Mouse (Mus musculus) retina, postnatal 7 days (tissue): ENCODE data around the gene Fam20a.

Experiments used
- DNase-seq: peaks from one replicate; pipeline ENCODE4 v3.0.0-alpha.2; 2012; ENCODE audit warnings: low read depth, low spot score

Gene Fam20a

GRCm38 (mm10) chr11:109721781-109722446 is at the start of gene Fam20a:
Gene Fam20a, minus strand, starts transcription at chr11:109722279.
- DNase-seq = no peak

- no peak for DNase-seq
Observed at GRCm38 (mm10) chr11:109771381-109771780, 49.3 kb upstream of the Fam20a start.

- DNase-seq = no peak
Observed at GRCm38 (mm10) chr11:109770185-109770584, 48.1 kb upstream of the Fam20a start.

- DNase-seq = no peak
Observed at GRCm38 (mm10) chr11:109769091-109769490, 47.0 kb upstream of the Fam20a start.

- DNase-seq = no peak
Observed at GRCm38 (mm10) chr11:109760063-109760462, 38.0 kb upstream of the Fam20a start.

DNA sequence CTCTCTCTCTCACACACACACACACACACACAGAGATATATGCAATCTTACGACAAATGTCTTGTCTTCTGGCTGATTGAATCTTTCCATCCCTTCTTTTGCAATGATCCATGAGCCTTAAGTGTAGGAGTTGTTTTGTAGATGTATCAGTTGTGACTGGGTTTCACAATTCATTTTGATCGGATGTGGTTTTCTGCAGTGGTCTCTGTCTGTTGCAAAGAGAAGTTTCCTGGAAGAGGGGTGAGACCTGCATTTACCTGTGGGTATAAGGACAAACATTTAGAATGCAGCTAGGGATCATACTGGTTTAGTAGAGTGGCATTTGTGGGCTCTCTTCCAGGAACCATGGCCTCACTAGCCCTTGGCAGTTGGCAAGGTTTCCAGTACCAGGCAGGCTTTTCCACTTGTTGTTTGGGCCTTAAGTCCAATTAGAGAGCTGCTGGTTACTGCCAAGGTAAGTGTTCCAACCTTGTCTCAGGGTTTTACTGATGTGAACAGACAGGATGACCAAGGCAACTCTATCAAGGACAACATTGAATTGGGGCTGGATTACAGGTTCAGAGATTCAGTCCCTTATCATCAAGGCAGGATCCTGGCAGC is 36.6 kb upstream of the Fam20a start:
- DNase-seq = no peak

GRCm38 (mm10) chr11:109754105-109754602 is 32.1 kb upstream of the Fam20a start:
- no peak for DNase-seq

DNA sequence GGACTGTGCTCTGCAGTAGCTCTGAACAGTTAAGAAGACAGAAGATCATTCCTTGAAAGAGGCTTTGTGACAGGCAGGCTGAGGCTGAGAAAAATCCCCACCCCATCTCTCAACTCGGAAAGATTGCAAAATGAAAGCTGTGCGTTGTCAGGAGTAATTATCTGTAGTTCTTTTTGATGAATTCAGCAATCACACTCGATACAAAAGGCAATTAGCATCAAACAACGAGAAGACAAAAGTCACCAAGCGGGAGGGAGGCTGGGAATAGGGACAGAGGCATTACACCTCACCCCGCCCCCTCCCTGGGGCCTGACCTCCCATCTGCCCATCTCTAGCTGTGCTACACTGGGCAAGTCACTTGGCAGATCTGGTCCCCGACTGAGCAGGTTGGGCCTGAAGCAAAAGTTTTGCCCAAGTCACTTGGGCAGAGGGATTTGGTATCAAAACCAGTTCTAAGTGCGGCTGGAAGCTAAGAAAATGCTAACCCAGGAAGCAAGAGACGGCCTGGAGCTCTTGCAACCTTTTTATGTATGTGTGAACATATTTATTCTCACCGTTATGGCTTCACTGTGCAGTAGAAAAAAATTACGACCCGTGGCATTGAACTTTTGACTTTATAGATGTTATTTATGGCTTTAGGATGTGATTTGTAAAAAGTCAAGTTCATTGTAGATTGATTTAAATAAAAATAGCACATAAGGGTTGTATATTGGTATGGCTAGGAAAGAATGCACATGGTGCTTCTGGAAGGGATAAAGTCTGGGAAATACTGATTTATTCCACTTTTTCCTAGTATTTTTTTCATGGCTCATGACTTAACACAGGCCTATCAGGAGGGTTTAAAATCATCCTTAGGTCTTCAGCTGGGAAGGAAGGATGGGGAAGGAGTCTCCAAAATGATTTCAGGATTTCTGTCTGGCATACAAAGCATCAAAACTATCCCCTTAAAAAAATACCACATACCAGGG is 29.8 kb upstream of the Fam20a start:
- DNase-seq = no peak

GRCm38 (mm10) chr11:109745210-109745609 is 23.1 kb upstream of the Fam20a start:
- DNase-seq = no peak

DNA sequence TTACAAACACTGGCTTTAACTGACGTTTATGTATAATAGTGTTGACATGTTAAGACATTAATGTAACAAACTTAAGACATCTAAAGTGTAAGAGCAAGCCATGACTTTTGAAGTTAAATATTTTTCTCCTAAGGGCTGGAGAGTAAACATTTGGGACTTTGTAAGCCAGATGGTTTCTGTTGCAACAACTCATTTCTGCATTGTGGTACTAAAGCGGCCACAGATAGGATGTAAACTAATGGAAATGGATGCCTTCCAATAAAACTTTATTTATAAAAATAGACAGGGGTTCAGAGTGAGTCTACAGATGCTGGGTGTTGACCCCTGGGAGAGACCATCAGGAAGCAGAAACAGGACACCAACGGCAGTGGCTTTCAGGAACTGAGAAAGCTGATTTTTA is 15.9 kb upstream of the Fam20a start:
- no peak for DNase-seq

DNA sequence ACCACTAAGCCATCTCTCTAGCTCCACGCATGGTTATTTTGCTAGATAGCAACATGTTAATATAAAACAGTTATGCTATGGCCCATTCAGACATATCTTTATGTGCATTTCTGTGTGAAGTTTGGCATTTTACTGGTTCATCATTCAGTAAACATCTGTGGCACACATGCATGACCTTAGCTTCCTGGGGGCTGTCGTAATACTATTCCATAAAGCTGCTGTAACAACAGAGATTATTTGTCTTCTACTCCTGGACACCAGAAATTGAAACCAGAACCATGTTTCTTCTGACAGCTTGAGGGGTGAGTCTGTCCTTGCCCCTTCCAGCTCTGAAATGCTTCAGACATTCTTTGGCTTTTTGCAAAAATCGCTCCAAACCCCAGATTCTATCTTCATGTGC is 14.3 kb upstream of the Fam20a start:
- no peak for DNase-seq

DNA sequence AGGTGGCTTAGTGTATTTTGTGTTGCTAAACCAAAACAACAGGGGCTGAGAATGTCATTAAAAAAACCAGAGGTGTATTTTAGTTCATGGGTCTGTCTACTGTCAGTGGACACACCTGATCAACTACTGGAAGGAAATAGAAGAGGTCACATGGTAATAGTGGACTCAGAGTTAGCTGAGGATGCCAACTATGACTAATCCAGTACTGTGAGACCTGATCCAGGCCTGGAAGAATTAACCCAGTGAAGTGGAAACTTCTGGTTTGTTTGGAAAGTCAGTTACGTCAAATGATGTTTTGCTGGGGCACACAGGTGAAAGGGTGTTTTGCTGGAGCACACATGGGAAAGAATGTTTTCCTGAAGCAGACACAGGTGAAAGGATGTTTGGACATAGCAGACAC is 12.3 kb upstream of the Fam20a start:
- DNase-seq = no peak

DNA sequence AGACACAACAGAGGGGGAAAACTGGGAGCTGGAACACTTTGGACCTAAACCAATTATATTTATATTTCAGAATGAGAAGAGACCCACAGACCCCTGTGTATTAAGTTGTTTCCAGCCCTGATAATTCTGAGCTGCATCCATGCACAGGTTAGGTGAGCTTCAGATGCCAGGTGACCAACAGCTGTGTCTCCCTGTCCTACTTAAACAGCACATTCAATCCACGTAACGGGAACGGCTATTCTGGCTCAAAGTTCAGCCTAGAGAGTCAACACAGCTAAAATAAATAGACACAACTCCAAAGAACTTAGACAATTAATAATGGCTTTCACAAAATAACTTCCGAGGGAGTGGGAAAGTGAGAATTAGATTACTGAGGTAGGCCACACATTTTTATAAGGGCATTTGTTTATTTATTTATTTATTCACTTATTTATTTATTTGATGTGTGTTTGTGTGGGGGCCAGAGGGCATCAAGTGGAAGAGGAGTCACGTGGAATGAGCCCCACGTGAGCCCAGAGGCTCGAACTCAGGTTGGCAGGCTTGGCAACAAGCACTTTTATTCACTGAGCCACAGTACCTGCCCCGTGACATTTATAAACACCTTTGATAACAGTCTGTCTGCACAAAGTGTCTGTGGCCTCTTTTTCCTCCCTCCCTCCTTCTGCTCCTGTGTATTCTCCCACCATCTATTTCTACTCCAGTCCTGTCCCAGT is 10.8 kb upstream of the Fam20a start:
- no peak for DNase-seq

GRCm38 (mm10) chr11:109728371-109728770 is 6.3 kb upstream of the Fam20a start:
- DNase-seq = no peak

DNA sequence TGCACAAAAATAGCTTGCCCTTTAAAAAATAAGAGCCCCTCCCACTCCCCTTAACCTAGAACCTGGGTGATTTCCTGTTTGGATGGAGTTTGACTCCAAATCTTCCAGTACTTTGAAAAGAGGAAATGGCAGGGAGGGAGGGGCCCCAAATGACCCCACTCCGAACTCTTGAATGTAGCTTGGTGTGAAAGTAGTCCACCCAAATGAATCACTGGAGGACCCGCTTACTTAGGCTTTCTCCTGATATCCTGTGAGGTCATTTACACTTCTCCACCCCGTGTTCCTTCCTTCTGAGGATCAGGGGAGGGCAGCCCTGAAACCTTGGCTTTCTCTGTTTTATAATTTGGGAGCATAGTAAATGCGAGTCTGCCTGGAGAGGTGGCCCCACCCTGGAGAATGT is 632 bp upstream of the Fam20a start:
- DNase-seq = no peak

- no peak for DNase-seq
Observed at GRCm38 (mm10) chr11:109721320-109721780, 729 bp downstream of the Fam20a start.

DNA sequence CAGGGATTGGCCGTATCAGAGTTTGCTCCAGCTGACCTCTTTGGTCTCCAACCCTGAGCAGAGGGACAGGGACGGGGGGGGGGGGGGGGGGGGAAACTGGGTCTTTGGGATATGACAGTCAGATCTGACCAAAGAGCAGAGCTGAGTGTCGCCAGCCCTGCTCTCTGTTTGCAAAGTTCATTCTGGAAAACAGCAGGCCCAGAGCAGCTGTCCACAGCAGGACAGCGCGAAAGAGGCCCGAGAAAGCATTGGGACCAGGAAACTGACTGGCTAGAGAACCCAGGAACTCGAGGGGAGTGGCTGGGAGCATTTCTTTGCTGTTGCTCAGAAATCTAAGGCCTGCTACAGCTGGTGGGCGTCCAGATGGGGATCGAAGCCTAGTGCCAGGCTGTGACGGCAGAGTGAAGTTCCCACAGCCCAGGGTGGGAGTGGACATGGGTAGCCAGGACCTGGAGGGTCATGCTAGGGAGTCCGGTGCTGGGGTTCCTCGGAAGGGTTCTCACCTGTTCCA is 1.2 kb downstream of the Fam20a start:
- no peak for DNase-seq

- no peak for DNase-seq
Observed at GRCm38 (mm10) chr11:109719399-109719798, 2.7 kb downstream of the Fam20a start.

- DNase-seq = no peak
Observed at GRCm38 (mm10) chr11:109717966-109718895, 3.8 kb downstream of the Fam20a start.

DNA sequence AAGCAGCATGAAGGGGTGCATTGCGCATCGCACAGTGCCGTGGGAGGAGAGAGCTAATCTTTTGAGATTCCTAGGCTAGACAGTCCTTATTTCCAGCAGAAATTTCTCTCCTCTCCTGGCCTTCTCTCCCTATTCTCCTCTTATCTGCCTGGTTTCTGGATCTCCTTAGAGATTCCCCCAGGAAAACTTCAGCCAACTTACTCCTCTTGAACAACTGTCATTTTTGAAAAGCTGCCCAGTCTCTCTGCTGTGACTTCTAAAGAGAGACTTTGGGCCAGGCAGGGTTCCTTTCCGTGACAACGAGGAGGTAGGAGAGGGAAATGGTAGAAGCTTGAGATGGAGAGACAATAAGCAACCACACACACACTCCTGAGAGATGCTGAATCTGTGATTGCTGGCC is 4.6 kb downstream of the Fam20a start:
- no peak for DNase-seq
